Mouse (Mus musculus): ENCODE measurements around the gene Reep3.
"Not testable (repeated sequence)": the region's sequence is repeated elsewhere in the genome, so short reads cannot be mapped to it uniquely, and the experiment has no call there.

Gene Reep3

DNA sequence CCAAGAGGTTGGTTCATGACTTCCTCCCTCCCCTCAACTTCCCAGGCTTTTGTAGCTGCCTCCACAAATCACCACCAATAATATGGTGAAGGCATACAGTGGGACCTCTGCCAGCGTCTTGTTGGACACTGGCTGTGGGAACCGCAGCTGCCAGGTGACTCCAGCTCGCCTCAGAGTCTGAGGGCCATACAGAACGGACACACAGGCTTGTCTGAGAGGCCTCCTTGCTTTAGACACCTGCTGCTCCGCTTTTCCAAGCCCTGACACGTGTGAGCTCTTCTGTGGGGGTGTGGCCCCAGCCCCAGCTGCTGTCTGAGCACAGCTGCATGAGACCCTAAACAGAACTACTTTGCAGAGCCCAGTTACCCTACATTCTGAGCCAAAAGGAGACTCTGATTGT is 77.9 kb downstream of the Reep3 start:
- no peak for DNase-seq (ENCODE audit: low read depth, low spot score)

DNA sequence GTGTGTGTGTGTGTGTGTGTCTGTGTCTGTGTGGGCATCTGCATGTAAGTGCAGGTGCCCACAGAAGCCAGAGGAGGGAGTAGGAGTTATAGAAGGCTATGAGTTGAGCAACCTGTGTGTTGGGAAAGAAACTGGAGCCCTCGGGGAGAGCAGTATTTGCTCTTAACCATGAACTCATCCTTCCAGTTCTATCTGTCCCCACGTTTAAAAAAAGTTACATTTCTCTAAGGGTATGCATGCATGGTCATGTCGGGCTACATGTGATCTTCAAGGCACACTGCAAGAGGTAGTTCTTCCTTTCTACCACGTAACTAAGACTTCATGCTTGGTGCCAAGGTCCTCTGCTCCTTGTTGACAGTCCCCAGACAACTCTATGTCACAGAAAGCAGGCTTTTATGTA is 78.9 kb downstream of the Reep3 start:
- no peak for DNase-seq (ENCODE audit: low read depth, low spot score)

DNA sequence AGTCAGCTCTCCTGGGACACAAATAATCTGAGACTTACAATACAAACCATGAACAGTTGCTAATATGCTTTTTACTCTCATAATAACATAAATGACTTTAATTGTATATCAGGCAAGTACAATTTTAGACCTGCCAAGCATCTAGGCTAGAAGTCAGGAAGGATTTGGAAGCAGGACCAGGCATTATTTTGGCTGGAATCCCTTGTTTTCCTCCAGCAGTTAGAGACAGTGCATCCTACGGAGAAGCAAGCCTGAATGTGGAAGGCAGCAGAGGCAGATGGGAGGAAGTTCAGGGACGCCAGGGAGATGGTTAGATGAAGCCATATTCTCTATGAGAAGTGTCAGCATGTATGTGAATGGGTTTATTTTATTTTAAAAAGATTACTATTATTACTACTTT is 79.4 kb downstream of the Reep3 start:
- DNase-seq (ENCODE audit: low read depth, low spot score) = peak; percentile 54

DNA sequence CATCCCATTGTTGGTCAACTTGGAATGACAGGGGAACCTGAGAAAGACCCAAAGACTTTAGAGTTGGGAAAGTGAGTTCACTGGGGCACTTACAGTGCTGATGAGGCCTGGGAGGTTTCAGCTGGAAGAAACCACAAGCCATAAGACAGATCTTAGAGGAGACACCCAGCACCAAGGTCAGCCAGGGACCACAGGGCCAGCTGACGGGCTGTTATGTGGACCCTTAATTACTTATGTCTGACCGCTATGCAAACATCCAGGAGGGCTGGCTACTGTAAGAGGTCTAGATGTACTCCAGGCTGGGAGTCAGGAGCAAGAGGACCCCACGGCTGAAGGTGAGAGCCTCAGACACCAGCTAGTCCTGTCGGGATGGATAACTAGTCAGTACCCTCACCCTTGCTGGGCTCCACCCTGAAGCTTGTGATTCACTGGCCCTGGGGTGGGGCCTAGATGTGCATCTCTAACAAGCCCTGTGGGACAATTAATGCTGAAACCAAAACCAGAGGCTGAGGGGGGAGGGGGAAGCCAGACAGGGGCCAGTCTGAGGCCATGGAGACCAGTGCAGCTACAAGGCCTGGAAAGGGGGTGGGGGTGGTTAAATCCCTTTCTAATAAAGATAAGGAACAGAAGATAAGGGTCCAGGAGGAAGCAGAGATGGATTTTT is 80.0 kb downstream of the Reep3 start:
- no peak for DNase-seq (ENCODE audit: low read depth, low spot score)

DNA sequence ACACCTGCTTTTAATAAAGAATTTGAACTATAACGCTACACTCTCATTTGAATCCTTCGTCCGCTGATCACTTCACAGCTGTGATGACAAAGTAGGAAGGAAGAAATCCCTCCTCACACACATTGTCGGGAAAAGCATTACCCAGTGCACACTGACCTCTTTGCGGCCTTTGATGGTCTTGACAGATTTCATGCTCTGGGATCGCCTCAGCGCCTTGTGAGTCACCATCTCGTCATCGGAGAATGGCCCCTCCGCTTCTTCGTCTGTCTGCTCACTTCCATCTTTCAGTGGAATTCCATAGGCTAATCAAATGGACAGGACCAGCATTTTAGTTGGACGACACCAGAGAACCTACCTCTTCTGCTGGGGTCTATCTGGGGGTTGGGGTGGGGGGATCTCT is 82.0 kb downstream of the Reep3 start:
- DNase-seq (ENCODE audit: low read depth, low spot score) = no peak

DNA sequence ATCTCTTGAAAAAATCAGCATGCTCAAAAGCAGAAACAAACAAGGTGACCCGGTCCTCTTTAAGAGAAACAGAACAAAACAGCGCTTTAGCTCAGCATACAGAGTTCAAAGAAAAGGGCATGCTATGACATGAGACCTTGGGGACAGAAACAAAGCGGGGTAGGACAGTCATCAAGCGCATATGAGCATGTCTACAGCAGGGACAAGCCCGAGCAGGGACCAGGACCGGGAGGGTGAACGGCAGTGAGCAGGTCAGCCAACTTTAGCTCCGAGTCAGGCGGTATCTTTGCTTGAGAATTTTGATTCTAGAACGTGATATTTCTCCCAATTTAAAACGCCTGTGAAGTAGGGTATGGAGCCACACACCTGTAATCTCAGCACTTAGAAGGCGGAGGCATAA is 86.2 kb downstream of the Reep3 start:
- DNase-seq (ENCODE audit: low read depth, low spot score) = no peak

DNA sequence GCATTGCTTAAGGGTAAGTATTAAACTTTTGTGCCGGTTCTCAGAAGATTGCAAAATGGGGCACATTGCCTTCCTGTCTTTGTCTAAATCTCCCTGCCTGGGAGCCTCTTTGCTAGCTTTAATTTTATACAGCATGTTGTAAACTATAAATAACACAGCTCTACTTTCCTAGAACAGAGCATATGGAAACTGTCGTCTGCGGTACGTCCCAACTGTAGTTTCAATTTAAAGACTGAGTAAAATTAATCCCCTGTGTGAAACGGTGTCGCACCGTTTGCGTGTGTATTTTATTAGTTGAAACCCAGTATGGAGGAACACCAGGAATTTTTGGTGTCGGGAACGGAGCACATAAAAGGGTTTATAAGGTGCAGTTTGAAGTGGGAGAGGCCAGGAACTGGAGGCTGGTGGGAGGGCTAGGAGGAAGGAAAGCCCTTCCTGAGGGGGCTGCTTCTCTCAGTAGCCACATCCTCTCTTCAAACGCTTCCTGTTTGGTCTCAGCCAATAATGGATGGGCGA is 92.2 kb downstream of the Reep3 start:
- DNase-seq (ENCODE audit: low read depth, low spot score) = peak; percentile 63

DNA sequence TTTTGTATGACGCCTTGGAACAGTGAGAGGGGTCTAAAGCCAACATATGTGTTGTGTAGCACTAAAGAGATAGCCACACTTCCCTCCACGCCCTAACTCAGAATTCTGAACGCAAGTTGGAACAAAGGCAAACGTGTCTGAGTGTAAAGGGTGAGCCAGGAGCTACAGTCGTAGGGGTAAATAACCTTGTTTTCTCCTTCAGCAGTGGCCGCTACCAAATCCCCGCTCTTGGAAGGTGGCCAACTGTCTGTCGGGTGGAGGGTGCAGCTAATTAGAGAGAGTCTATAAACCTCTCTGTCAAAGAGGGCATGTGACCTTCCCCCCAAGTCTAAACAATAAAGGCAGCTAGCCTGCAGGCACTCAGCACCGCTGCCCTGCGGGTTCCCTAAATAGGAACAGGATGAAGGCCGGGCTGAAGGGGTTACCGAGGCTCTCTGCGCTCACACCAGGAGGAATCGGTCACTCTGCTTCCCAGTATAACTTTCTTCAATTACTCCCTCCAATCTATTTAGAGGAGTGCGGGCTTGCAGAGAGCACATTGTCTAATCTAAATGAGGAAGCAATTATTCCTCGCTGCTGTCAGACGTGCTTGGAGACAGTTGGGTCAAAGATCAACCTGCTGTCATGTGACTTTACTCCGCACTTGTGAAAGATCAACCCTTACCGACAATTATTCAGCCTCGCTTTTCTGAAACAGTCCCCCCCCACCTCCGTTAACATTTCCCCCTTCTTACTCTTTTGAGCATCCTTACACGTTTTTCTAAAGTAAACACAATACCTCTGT is 92.8 kb downstream of the Reep3 start:
- peak; percentile 46 for DNase-seq (ENCODE audit: low read depth, low spot score)

DNA sequence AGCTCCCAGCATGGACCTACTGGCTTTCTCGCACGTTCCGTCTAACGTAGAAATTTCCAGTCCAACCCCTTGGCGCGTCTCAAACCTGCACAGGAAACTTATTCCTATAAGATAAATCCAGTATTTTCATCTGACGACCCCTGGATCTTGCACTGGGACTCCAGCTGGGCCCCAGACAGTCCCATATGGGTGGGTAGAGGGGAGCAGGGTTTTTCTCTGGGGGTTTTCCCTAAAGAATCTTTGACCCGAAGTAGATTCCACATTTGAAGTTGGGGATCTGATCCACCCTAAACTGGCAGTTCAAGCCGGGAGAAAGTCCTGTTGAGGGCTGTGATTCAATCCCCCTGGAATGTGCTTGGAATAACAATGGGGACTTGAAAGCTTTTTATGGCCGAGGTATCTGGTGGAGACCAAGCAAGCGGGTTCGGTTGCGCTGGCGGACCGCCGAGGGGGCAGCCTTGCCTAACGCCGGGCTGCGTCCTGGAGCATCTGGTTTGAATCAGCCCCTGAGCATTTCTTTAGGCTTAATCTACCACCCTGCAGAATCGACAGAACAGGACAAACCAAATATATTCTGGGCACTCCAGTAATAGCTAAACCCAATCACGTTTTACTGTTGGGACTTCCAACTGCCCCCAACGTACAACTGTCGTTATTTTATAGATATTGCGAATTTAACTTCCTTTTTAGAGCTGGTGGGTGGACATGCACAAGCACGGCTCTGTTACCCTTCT is 93.6 kb downstream of the Reep3 start:
- DNase-seq (ENCODE audit: low read depth, low spot score) = peak; percentile 17

DNA sequence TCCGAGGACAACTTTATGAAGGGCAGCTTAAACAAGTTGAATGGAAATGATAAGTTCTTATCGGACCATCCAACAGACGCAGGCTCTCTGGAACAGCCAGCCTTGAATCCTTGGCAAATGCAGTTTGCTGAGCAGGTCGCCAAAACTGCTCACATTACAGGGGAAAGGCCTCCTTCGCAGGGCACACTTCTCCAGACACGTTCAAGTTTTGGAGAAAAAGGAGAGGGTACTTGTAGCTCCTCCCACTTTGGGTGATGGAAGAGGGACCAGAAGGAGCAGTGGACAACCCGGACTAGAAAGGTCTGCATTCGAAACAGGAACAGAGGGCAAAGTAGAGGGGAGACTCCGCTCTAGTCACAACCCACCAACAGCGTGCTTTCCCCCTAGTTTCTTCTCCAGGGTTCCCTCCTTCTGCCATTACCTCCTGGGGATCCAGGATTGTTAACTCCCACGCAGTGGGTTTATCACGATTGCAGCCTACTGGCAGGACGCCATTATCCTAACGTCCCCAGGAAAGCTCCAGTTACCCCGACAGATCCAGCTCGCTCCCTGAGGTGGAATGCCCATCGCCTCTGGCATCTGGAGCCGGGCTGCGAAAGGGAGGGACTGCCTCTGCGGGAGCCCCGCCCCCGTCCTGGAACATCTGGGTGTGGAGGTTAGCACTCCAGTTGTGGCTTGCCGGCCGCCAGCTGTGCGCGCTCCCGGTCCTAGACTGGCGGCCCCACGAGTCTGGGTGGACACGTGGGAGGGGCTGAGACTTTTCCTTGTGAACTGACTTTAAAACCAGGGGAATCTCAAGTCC is 94.3 kb downstream of the Reep3 start:
- DNase-seq (ENCODE audit: low read depth, low spot score) = peak; percentile 30

DNA sequence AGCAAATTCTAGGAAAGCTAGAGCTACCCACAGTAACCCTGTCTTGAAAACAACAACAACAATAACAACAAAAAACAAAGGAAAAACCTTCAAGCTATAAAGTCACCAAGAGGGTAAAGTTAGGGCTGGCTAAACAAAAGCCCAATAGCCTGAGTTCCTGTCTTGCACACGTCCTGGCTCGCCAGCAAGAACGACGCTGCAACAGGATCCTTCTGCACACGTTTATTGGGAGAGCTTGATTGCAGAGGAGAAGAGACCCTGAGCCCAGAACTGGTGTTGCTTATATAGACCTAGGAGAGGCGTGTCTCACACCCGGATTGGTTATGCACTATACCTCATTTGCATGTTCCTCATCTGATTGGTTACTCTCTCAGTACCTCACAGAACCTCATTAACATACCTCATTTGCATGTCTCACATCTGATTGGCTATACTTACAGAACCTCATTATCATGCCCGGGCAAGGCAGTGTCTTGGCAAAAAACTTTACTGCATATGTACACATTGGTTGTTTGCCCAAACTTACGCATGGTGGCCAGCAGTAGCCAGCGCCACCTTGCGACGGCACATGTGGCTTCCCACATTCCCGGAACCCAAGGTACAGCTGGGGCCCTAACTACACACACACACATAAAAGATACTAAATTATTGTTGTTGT is 95.7 kb downstream of the Reep3 start:
- not testable (repeated sequence) for DNase-seq (ENCODE audit: low read depth, low spot score)

DNA sequence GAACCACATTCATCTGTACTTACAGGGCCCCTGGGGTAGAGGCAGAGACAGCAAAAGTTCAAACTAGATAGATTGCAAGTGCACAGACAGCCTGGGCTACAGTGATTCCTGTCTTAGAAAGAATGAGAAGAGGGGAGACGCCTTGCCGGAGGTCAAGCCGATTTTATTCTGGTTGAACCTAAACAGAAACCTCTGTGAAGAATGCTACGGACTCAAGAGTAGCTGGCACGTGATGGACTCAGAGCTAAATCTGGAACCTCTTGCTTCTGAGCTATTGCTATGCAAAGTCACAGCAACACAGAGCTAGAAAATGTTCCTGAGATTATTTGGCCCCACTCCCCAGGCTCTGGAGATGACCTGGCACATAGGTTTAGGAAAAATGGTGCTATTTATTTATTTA is 96.6 kb downstream of the Reep3 start:
- DNase-seq (ENCODE audit: low read depth, low spot score) = peak; percentile 34

DNA sequence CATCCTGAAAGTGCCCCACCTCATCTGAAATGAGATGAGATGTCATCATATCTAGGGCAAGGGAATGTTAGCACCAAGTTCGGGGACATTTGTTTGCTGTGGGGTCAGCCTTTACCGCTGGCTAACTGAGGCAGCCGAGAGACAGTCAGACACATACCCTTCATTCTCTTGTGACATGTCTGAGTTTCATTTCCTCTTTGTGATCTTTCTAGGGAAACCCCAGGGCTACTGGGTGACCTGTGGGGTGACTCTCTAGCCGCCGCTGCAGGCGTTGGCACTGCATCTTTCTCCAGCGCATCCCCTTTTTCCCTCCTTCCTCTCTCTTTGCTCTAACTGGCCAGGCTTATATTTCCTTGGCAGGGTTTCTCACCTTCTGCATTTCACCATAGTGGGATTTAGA is 98.0 kb downstream of the Reep3 start:
- no peak for DNase-seq (ENCODE audit: low read depth, low spot score)

DNA sequence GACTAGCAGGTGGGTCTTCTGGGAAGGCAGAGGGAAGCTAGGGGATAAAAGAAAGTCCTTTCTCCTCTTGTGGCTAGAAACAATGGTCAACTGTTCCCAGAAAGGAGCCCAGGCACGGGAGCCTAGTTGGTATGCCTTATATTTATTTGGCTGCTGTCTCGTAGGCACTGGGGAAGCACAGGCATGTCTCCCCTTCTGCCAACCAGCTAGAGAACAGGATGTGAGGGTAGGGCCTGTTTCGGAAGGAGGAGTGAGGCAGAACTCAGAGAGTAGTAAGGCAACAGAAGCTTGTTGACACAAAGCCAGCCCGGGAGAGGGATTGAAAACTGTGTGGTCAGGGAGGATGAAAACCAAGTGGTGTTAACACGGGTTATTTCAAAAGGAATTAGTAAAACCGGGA is 101.6 kb downstream of the Reep3 start:
- peak; percentile 29 for DNase-seq (ENCODE audit: low read depth, low spot score)

DNA sequence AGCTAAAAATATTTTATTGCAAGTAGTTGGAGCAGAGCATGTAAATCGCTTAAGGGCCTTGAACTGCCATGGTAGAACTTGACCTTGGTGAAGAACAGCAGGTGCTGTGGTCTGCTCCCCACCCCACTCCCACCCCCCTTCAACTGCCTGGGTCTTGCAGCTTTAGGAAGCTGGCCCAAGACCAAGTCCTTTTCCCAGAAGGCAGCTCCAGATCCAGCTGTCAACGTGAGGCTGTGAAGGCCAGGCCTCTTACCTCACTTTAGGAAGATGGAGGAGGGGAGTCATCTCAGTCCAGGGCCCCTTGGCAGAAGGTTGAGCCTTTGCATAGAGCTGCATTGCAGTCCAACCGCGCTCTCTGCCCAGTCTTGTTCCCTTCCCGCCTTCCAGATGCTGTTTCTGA is 102.3 kb downstream of the Reep3 start:
- DNase-seq (ENCODE audit: low read depth, low spot score) = no peak

DNA sequence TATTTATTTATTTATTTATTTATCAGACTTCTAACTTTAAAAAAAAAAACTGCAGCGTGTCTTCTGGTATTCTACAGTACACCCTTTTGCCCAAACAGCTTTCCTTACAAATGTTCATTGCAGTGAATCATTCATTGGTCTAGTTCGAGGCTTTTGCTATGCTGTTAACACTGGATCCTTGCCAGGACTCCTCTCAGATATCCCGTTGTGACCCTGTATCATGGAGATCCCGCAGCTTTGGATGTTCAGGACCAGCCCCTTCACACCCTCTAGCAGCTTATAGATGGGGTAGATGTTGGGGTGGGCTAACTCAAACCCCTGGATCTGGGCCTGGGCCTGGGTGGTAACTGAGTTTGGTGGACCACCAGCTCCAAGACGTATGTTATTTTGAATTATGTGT is 104.2 kb downstream of the Reep3 start:
- DNase-seq (ENCODE audit: low read depth, low spot score) = no peak

DNA sequence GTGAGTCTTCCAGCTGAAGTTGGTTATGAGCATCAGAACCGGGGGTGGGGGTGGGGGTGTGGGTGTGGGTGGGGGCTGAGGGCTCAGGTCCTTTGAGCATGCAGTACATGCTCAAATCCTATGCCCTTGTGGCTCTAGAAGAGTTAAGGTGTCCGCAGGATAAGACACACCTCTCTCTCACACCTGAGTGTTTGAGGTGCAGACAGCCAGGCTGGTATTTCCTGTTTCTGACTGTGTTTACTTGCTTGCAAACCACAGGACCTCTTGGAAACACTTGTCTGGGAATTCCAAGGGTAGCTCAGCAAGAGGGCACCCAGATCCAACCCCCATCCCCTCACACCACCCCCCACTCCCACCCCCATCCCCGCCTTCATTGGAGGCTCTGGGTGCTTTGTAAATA is 106.2 kb downstream of the Reep3 start:
- DNase-seq (ENCODE audit: low read depth, low spot score) = no peak

DNA sequence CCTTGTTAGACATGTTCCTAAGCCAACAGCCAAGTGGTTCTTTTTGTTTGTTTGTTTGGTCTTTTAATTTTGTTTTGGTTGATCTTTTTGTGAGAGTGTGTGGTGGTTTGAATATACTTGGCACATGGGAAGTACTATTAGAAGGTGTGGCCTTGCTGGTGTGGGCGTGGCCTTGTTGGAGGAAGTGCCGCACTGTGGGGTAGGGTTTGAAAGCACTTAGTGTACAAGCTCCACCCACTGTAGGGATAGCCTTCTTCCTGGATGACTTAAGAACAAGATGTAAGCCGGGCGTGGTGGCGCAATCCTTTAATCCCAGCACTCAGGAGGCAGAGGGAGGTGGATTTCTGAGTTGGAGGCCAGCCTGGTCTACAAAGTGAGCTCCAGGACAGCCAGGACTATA is 113.7 kb downstream of the Reep3 start:
- no peak for DNase-seq (ENCODE audit: low read depth, low spot score)

DNA sequence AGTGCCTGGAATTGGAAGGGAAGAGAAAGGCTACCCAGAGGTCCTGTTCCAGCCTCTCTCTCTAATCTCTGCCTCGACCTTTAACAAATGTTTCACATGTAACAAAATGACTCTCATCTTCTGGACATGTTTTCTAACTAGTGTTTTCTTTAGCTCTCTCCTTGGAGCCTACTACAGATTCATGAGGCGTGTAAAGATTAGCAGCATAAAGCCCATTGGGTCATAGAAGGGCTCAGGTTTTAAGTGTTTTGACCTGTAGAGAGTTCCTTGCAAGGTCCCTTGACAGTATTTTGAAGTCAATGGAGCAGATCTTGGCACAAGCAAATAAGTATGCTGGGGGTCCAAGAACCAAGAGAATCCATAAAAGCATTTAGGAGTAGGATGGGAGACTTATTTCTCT is 118.5 kb downstream of the Reep3 start:
- no peak for DNase-seq (ENCODE audit: low read depth, low spot score)

DNA sequence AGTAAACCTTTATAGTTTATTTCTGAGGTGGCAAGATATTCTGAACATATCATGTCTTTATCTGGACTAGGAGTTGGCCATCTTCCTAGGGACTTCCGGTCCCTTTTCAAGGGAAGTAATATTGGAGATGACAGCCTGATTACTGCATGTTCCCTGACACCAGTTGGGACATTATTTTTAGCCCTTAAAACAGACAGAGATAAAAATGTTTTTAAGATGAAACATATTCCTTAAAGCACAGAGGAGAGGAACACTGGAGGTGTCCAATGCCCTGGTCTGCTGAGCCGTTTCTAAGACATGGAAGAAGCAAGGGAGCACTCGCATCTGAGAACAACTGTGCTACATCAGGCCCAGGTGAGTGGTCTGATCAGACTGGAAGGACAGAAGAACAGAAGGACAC is 119.7 kb downstream of the Reep3 start:
- peak; percentile 30 for DNase-seq (ENCODE audit: low read depth, low spot score)

DNA sequence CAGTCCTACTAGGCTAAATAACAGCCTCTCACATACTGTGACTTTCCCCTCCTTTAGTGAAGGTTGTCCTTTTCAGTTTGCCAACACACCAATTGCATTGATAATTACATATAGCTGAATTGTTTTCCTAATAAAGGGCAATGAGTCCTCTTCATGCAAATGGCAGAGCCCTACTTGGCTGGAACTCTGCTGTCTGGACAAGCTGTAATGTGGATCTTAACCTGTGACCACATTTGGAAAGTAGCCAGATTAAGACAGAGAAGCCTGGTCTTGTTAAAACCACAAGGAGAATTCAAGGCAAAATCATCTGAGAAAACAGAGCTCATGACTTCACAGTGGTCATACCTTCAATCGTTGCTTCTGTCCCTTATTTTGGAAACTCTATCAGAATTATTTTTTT is 121.3 kb downstream of the Reep3 start:
- DNase-seq (ENCODE audit: low read depth, low spot score) = no peak
